Mouse (Mus musculus): ENCODE results near the gene Mkln1.

The Mkln1 gene

DNA sequence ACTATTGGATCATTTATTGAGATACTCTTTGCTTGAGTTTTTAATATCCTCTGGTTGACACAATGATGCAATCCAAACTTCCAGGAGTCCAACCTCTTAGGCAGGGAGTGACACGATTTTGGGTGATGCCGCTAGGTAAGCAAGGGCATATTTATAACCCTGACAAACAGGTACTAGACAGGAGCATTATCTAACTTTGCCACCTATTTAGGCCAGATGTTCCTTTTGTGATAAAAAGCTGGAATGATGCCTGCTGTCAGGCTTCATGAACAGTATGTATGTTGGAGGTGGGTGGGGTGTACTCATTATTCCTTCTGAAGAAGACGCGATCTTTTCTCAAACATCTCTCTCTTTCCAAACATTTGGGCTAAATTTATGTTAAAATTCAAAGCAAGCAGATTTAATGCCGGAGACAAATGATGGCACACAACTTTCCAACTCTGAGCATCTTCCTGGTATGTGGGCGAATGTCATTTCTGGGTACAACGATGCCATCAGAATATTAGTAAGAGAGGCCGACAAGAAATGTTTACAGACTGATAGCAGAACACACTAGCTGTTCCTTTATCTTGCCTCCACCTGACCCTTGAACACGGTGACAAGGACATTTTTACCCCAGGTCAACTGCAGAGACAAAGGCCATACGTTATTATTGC is 632 bp upstream of the Mkln1 start:
- in situ Hi-C loops (cut with MboI) = no loop called here

DNA sequence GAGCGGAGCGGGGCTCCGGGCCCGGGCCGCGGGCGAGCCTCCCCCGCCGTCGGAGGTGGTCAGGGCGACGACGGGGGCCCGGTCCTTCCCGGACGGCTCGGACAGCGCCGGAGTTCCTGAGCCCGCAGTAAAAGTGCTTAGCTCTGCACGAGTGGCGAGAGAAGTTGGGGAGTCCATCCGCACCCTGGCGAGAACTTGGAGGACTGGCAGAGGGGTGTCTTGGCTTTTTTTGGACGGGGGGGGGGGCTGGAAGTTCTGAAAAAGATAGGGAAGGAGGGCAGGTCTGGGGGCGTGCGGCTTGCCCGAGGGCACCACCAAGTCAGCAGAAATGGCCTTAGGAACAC is 643 bp downstream of the Mkln1 start:
- in situ Hi-C loops (cut with MboI) = no loop called here

DNA sequence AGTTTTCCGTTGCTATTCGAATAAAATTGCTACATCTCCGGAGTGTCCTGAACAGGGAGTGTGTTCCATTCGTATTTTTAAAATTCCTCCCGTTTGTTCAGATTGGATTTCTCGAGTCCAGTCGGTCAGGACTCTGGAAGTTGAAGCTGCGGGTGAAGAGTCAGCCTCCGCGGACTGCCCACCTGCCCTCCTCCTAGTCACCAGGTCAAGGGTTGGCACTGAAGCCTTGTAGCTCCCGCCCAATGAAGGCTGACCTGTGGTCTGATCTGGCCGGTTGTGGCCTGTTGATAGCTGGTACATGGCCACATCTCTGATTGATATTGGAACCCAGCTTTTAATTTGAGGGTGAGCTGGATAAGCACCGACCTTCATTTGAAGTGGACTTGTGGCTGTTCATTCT is 1.0 kb downstream of the Mkln1 start:
- in situ Hi-C loops (cut with MboI) = no loop called here

DNA sequence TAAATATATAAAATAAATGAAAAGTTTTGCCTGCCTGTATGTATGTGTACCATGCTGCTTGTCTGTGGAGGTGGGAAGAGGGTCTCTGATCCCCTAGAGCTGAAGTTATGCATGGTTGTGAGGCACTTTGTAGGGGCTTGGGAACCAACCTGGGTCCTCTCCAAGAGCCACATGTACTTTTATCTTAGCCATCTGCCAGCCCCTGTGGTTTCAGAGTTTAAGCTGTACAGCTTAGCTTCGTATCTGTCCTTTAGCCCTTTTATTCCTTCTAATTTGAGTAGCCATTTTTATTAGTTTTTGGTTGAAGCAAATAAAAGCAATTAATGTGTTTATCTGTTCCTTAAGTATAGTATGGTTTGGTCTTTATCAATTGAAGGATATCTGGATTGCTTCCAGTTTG is 12.5 kb downstream of the Mkln1 start:
- in situ Hi-C loops (cut with MboI) = no loop called here

DNA sequence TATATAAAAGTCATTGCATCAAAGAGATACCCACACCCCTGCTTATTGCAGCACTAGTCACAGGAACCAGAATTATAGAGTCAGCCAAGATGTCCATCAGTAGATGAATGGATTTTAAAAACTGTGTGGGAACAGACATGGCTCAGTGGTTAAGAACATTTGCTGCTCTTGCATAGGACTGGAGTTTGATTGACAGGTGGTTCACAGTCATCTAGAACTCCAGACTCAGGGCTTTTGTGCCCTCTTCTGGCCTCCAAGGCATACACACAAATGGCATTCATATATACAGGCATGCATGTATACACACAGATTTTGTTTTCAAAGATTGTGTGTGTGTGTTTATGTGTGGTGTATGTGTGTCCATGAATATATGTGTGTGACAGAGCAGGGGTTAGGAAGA is 14.0 kb downstream of the Mkln1 start:
- in situ Hi-C loops (cut with MboI) = no loop called here

DNA sequence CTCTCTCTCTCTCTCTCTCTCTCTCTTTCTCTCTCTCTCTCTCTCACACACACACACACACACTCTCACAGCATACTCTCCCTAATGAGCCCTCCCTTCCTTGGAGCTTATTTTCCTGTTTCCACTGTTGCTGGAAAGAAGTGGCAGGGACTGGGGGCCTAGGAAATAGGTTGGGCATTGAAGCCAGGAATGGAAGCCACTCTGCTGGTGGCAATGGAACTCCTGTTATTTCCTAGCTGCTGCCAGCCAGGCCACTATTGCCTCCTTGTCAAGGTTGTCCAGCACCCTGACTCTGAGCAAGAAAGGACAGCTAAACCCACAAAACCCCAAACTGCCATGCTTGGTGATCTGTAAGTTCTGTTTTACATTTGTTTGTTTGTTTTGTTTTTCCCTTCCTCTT is 15.0 kb downstream of the Mkln1 start:
- in situ Hi-C loops (cut with MboI) = no loop called here

DNA sequence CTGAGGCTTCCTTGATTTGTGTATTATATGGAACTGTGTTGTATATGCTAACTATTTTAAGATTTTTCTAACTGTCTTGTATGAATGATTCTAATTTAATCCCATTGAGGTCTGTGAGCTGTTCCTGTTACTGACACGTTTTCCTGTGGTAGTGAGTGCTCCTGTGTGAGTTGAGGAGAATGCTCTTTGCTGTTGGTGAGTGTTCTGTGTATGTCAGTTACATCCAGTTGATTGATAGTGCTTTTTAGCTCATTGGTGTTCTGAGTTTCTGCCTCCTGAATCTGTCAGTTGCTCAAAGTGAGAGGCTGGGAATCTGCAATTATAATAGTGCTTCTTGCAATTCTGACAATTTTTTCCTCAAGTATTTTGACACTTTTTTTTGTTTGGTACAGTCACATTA is 15.8 kb downstream of the Mkln1 start:
- in situ Hi-C loops (cut with MboI) = no loop called here

DNA sequence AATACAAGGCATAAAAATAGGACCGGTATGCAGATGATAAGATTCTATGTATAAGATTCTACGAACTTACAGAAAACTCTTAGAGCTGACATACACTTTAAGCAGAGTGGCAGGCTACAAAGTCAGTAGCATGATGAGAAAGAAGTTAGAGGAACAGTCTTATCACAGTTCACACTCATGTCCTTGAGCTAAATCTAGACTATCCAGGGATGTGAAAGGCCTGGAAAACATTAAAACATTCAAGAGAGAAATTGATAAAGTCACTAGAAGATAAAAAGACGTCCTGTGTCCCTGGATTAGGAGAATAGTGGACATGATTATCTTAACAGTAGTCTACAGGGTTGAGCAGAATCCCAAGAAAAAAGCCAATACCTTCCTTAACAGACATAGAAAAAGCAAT is 26.9 kb downstream of the Mkln1 start:
- in situ Hi-C loops (cut with MboI) = no loop called here

DNA sequence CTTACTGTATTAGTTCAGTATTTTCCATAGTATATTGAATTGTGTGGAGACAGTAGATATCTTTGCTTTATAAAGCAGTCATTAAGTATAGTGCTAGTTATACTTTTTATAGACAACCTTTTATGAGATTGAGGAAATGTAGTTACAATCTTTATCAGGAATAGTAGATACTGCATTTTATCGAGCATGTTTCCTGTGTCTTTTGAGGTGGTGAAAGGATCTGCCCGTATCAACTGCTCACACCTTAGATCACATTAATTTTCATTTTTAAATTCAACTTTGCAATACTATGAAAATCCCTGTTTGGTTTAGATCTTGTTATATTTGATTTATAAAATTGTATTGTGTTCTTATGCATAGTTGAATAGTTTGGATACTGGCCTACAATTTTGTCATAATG is 38.7 kb downstream of the Mkln1 start:
- in situ Hi-C loops (cut with MboI) = no loop called here

DNA sequence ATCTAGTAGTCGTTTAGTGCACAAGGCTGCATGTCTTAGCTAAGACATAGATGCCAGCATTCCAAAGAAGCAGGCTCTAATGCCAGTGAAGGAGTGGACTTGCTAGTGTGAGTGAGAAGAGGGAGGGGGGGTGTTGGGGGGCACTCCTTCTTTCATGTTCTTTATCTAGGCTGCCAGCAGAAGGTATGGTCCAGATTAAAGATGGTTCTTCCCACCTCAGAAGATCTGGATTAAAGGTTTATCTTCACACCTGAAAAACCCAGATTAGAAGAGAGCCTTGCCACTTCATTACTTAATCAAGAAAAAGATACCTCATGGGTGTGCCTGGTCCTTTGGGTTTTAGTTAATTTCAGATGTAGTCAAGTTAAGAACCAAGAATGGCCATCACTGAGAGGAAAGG is 46.7 kb downstream of the Mkln1 start:
- in situ Hi-C loops (cut with MboI) = no loop called here

DNA sequence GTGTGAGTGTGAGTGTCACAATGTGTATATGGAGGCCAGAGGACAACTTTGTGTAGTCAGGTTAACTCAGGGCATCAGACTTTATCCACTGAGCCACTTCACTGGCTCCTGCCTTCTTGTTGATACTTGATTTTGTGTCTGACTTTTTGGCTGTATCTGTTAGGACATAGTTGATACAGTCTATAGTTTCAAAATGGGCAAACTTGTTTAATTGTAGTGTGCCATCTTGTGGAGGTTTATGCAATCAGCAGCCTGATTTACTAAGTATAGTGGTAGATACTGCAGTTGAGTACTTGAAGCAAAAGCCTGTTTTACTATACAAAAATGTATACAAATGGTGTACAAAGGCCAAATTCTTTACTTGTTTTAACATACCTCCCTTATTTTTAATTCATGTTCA is 55.2 kb downstream of the Mkln1 start:
- in situ Hi-C loops (cut with MboI) = no loop called here

DNA sequence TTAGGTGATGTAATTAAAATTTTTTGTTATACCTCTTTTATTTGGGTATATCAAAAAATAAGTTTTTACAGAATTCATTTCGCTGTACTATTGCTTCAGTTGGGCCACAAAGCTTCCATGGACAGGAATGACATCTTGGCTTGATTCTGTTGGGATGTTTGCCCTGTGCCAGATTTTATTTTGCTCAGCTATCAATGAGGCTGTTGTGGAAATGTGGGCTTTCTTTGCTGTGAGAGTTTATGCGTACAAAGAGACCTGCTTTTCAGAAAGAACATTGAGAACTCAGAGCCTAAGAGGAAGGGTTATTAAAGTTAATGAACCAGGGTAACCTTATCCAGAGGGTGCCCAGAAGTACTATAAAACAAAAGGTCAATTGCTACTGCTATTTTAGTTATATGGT is 56.8 kb downstream of the Mkln1 start:
- in situ Hi-C loops (cut with MboI) = no loop called here

DNA sequence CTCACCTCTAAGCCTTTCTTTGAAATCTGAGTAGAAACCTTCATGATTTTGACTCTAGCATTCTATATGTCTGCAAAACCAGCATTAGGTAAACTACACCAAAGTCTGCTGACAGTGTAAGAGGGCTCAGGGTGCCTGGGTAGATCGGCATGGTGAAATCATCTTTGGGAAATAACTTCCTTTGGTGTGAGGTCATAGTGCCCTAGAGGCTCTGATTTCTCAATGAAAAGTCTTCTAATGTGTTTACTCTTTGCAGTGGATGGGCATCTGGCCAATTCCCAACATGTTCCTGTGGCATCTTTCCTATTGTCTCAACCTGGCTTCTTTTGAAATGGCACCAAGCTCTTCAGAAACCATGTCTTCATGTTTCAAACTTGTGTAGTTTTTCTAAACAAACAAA is 58.5 kb downstream of the Mkln1 start:
- in situ Hi-C loops (cut with MboI) = no loop called here

DNA sequence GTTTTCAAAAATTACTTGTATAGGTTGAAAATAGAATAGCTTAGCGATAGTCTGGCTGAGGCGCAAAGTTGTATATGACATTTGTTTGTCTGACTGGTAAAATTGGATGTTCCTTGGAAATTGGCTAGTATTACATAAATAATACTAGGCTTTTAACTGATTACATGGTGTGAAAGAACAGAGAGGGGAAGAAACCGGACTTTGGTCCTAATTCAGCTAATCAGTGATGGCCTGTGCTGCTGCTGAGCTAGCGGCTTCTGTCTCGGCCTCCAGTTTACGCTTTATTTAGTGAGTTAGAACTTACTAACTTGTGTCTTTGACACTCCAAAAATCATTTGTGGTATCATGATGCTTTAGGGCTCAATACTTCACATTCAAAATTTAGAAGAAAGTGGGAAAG is 70.9 kb downstream of the Mkln1 start:
- in situ Hi-C loops (cut with MboI) = no loop called here

DNA sequence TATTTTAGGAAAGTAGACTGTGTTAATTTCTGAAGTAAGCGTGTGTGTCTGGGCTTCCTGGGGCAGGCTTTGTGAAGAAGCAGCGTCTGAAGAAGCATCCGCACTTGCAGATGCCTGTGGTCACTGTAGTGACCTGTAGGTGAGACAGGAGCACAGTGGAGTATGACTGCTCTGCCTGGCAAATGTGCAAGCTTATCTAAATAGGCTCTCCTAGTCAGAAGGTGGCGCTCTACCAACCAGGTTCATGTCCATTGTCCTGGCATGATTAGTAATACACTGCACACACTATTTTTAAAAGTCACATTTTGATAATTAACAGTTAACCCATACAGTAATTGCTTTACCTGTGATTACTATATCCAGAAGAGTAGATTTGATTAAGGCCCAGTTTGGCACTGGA is 79.7 kb downstream of the Mkln1 start:
- in situ Hi-C loops (cut with MboI) = no loop called here

DNA sequence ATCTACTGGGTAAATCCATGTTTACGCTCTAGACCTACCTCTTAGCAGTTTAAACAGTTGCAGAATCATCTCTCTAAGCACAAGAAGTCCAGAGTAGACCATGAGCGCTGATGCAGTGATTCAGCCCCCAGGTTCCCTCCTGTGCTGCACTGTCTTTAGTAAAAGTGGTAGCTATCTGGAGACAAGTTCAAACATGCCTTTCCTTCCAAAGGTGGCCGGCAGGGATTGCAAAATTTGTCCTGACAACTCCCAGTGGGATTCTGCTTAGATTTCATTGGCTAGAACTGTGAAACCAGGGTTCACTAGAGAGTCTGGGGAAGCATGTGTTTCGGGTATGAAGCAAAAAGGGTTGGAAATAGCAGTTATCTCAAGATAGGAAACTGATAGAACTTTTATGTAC is 81.5 kb downstream of the Mkln1 start:
- in situ Hi-C loops (cut with MboI) = no loop called here

DNA sequence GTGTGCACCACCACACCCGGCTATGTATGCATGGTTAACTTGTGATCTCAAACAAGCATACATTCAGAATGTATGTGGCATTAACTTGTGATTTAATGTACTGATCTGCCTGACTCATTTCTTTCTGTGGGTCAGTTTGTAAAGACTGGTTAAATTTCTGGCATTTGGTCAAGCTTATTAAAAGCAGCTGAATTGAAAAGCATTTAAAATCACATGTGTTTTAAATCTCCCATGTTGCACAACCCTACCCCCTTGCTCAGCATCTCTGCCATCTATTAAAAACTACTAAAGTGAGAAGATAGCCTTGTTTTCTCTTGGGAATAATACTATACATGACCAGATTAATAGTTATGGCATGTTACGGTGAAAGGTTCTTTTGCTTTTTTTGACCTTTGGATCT is 88.1 kb downstream of the Mkln1 start:
- in situ Hi-C loops (cut with MboI) = no loop called here

DNA sequence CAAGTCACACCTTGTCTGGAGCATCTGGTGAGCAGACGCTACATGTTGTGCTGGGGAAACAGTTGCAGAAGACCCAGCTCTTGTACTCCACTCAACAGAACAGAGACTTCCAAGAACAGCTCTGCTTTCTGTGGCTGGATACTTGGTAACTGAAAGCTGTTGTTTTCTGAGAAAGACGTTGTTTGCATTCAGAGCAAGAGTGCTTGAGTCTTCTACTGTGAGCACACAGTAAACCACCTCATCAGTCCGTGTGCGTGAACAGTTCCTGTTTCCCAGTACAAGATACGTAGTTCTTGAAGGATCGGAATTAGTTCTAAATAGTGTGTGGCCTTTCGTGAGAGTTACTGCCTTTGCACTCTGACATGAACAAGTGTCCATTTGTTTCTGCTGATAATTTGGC is 91.4 kb downstream of the Mkln1 start:
- in situ Hi-C loops (cut with MboI) = no loop called here

DNA sequence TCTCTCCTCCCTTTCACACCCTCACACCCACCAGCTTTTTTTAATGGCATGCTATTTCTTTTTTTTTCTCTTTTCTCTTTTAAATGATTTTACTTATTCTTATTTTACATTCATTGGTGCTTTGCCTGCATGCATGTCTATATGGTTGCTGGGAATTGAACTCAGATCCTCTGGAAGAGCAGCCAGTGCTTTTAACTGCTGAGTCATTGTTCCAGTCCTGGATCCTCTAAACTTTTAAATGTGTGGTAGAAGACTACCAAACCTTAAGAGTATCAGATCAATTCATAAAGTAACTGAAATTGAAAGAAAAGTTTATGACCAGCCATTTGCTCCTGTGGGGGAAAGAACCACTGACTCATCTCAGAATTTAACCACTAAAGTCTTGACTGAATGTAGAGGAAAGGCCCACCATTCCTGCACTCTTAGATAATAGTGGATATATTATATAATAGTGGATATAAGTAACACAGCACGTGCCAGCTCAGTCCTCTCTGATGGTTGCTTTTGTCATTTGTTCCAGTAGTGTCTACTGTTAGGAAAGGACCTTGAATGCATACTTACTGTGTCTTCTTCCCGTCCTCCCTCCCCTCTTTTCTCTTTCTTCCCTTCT is 96.7 kb downstream of the Mkln1 start:
- in situ Hi-C loops (cut with MboI) = no loop called here

DNA sequence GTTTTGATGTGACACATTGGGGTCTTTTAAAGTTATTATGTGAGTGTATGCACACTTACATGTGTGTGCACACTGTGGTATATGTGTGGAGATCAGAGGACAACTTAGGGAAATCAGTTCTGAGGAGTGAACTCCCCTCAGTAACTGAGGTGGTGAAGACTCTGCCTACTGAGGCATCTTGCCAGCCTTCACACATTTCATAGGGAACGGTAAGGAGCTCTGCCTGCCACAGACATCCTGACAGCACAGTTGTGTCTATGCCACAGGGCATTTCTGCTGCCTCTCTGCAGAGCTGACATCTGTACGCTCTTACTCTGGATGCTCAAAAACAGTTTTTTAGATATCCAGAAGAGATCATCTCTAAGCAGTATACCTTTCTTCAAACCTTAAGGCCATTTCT is 97.7 kb downstream of the Mkln1 start:
- in situ Hi-C loops (cut with MboI) = no loop called here

DNA sequence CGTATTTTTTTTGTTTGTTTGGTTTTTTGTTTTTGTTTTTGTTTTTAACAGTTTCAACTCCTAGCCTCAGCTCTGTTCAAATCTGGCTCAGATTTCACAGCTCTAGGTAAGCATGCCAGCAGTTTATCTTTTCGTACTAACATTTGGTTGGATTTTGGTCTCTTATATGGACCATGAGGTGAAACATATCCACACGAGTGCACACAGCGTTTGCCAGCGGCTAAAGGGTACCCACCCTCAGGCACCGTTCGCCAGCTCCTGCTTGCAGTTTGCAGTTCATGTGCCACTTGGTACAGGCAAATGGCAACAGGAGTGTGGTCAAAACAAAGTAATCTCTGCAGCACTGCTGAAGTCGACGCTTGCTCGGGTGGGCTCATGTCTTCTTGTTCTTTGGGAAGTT is 101.3 kb downstream of the Mkln1 start:
- in situ Hi-C loops (cut with MboI) = no loop called here

DNA sequence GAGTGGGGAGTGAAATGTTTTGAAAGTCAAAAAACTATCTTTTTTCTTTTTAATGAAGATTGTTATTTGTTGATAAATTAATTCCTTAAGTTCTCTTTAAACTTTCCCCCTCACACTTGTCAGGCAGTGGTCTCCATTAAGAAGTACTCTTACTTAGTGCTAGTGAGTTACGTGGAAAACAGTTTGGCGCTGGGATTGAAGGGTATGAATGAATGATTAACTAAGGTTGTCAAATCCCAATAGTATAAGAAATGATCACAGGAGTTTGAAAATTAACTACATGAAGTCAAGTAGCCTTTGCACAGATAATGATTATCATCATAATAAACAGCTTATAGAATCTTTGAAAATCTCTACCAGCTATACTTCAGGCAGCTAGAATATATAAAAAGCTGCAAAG is 101.7 kb downstream of the Mkln1 start:
- in situ Hi-C loops (cut with MboI) = no loop called here

DNA sequence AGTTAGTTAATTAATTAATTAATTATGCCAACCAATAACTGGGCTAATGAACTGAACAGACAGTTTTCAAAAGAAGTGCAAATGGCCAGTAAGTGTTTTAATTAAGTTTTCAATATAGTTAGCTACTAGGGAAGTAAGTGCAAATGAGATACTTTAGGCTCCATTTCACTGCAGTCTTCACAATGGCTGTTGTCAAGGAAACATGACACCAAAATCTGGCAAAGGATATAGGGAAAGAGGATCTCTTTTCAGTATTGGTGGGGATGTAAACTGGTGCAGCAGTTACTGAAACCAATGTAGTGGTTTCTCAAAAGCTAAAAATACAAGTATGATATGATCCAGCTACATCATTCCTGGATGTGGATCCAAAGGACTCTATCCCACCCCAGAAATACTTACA is 102.2 kb downstream of the Mkln1 start:
- in situ Hi-C loops (cut with MboI) = no loop called here

DNA sequence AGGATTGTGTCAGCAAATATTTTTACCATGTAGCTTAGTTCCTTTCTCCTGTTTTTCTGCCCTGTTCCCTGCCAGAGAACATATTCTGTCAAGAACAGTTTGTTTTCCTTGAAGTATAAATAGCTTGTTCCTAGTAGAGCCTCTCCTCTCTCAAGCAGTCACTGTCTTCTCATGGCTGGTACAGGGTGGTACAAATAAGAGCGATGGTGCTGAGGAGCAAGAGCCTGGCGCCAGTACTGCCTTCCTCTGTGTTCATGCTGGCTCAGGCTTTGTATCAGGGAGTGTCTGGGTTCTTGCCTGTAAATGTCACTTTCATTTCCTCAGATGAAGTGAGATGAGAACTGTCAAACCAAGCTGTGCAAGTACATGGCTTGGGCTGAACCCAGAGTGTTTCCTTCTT is 104.1 kb downstream of the Mkln1 start:
- in situ Hi-C loops (cut with MboI) = no loop called here

DNA sequence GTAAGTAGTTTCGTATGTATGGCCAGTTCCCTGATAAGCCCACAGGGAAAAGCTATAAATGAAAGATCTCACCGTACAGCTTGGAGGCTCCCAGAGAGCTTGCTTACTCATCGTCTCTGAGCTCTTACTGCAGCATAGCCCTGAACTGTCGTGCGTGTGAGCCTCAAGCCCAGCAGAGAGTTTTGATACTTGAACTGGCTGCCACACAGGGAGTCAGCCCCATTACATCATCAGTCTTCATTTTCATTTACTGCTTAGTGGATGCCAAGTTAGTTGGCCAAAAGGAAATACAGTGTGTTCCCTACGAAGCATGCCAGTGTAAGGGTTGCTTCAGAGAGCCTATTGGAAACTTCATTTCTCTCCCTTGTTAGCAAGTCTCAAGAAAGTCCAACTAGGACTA is 115.2 kb downstream of the Mkln1 start:
- in situ Hi-C loops (cut with MboI) = no loop called here

Data from mature B cell (primary cell).